Mouse (Mus musculus) G1E (cell line): Measurements from ENCODE around the gene Rpl10a.

ENCODE experiments used
- CTCF ChIP-seq: IDR thresholded peaks from 2 replicates; pipeline ENCODE4 v1.5.1; 2012; ENCODE audit warnings: low read depth, low read length, inconsistent platforms, mixed read lengths
- GATA1 ChIP-seq: IDR thresholded peaks from 2 replicates; pipeline ENCODE4 v1.6.1; 2012; ENCODE audit warnings: borderline replicate concordance, low read length, inconsistent platforms, mixed read lengths

- no peak for TF ChIP-seq CTCF
- TF ChIP-seq GATA1, result no peak
Measured at GRCm38 (mm10) chr17:28293716-28294115, 34.6 kb upstream of the Rpl10a start.
